Mouse (Mus musculus): ENCODE measurements around the gene Neu3.

DNA sequence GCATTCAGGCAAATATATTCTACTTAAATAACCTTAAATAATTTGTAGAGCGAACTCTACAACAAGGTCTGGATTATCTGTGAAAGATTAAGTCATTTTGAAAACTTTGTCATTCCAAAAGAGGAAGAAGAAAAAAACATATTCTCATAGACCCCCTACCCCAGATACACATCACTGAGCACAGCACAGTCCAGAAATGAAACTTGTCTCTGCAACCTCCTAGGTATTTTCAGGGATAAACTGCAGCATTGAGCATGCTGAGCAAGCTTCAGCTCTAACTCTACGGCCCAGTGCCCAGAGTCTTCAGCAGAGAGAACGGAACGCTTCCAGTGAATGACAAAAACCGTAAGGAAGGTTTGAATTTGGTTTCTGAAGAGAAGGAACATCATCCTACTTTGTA, 22.3 kb upstream of the Neu3 start:
- TF ChIP-seq POLR2A (IDR thresholded peaks at IDR 0.05; ENCODE audit: low read depth, low read length) (no peak), CTCF (IDR thresholded peaks at IDR 0.05; ENCODE audit: borderline replicate concordance, insufficient read depth, low read length) (no peak)

Data from embryonic fibroblast, embryonic 13.5 days (primary cell).